Comparison of ENCODE assay signal across 9 mouse cellular contexts in the genomic region with DNA sequence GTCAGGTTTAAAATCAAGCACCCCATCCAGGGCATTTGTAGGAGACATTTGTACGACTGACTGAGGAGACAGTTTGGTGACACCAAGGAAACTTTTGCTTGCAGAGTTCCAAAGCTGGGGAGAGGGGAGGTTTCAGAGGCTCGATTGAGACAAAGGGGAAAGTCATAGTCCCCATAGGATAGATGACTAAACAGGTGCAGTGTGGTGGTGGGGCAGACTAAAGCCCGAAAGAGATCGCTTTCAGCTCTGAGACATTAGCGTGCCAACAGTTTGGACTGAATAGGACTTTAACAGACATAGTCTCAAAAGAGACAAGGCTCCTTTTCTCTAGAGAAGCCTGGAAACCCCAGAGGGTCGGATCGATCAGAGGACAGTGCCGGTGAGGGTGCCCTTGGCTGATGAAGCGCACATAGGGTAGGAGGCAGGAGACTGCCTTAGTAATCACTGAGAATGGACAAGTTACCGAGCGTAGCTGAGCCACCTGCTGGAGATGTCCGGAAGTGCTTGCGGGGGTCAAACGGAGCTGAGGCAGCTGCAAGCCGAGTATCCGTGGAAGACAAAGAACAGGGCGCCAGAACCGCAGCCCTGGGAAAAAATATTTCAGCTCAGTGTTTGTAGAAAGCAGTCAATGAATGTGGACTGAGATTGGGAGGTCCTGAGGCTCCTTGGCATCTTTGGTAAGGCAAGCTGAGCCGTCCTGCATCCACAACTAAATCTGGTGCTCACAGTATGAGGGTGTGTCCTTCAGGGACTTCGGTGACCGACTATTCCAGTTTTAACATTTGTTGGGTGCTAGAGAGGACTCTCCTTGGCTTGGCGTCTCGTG.
DNase-seq lines count a peak whose midpoint lies in the region; ATAC-seq and TF ChIP-seq lines count a peak whose summit lies in the region.
"Had no signal": no experiment of that assay in that cellular context is flagged by ENCODE, and none has a peak within 500 bp of the region (broad histone marks: within the 10 kb centered on the region; RNA-seq: fewer than 3 reads in every experiment).

No protein-coding gene starts in this region.

- no peak for TF ChIP-seq POLR2A in brain, embryonic 14.5 days (IDR thresholded peaks at IDR 0.05; ENCODE audit: borderline replicate concordance, extremely low read depth, insufficient read depth, insufficient read length, poor library complexity, severe bottlenecking)

- peak overlapping the region; percentile 54 for H3K4me2 ChIP-seq in forebrain, embryonic 15.5 days (replicated peaks)
- H3K4me2 ChIP-seq in hindbrain, embryonic 14.5 days (replicated peaks): peak overlapping the region; percentile 58

- H3K4me3 ChIP-seq in forebrain, embryonic 15.5 days: peak overlapping the region; percentile 40
- H3K4me3 ChIP-seq in hindbrain, embryonic 14.5 days (replicated peaks; ENCODE audit: low read length): peak overlapping the region; percentile 35

- peak; percentile 83 for ATAC-seq in forebrain, embryonic 15.5 days (replicated peaks)
- peak; percentile 80; the same call in 1 of the 2 replicates for ATAC-seq in hindbrain, embryonic 14.5 days (ENCODE audit: low FRiP score)
- peak; percentile 89 for ATAC-seq in megakaryocyte, adult 5-6 weeks (ENCODE audit: poor library complexity, severe bottlenecking)
- no peak for ATAC-seq in inflammation-experienced regulatory T-cells, adult 6 months

- no peaks in the 10 kb centered on the region for H3K27me3 ChIP-seq in forebrain, embryonic 15.5 days
- no peaks in the 10 kb centered on the region for H3K27me3 ChIP-seq in hindbrain, embryonic 14.5 days (ENCODE audit: control insufficient read depth, insufficient read depth, low read length)

- DNase-seq in ES-CJ7 (ENCODE audit: low read depth, low spot score): peak; percentile 87
- peak; percentile 89 for DNase-seq in brain, embryonic 14.5 days (ENCODE audit: low read depth)
- DNase-seq in hindbrain, embryonic 14.5 days (ENCODE audit: low spot score): peak; percentile 91
- peak; percentile 20 to 55 for DNase-seq in left cerebral cortex, adult 8-10 months (ENCODE audit: low spot score in 2 of 2)
- DNase-seq in right cerebral cortex, postnatal 14 days: peak; percentile 76

- peaks cover 8% of the 10 kb centered on the region; the same call in 1 of the 2 replicates for H3K4me1 ChIP-seq in forebrain, embryonic 15.5 days
- no peaks in the 10 kb centered on the region for H3K4me1 ChIP-seq in hindbrain, embryonic 14.5 days (replicated peaks; ENCODE audit: control insufficient read depth, insufficient read depth, low read length)

- peak overlapping the region; percentile 48 for H3K9ac ChIP-seq in forebrain, embryonic 15.5 days (replicated peaks)
- H3K9ac ChIP-seq in hindbrain, embryonic 14.5 days: peak overlapping the region; percentile 76

- 28% methylated on average over 23 of the region's 23 CpGs for WGBS in forebrain, embryonic 15.5 days
- 30% methylated on average over 23 of the region's 23 CpGs for WGBS in hindbrain, embryonic 14.5 days

- H3K9me3 ChIP-seq in forebrain, embryonic 15.5 days: no peaks in the 10 kb centered on the region
- no peaks in the 10 kb centered on the region for H3K9me3 ChIP-seq in hindbrain, embryonic 14.5 days (ENCODE audit: control insufficient read depth, low read length)
- H3K9me3 ChIP-seq: megakaryocyte, embryonic 14.5 days had no signal

- TF ChIP-seq CTCF in brain, embryonic 14.5 days (IDR thresholded peaks at IDR 0.05; ENCODE audit: borderline replicate concordance, extremely low read depth, insufficient read depth, insufficient read length): peak; percentile 92

- peak overlapping the region; percentile 64 for H3K27ac ChIP-seq in forebrain, embryonic 15.5 days (replicated peaks)
- H3K27ac ChIP-seq in hindbrain, embryonic 14.5 days: peak overlapping the region; percentile 83

- no peaks in the 10 kb centered on the region for H3K36me3 ChIP-seq in forebrain, embryonic 15.5 days
- no peaks in the 10 kb centered on the region for H3K36me3 ChIP-seq in hindbrain, embryonic 14.5 days (replicated peaks; ENCODE audit: control insufficient read depth, insufficient read depth)

Comparison
In these comparisons a context has a peak if more than half of its experiments do, and no peak if none do; other contexts are left out.
1. DNase-seq: peak in every context shown above with its lines; median percentile 91 in hindbrain, embryonic 14.5 days; 89 in brain, embryonic 14.5 days; 87 in ES-CJ7; 76 in right cerebral cortex, postnatal 14 days; 38 in left cerebral cortex, adult 8-10 months.